Mouse (Mus musculus) heart, postnatal 10 days (tissue): ENCODE measurements around the gene Nt5c1a. TPM values are rescaled to one million over a fixed set of nuclear protein-coding genes. Genes with fewer than 3 reads are reported as not detected.

Experiments used
- DNase-seq, 2 experiments: peaks; one replicate each; pipeline ENCODE4 v3.0.0; 2021
- intact Hi-C: fragments of 180-260 bp; cut with DNase I; formaldehyde crosslinking; loops from one replicate; pipeline ENCODE4 v1.15.1; 2025
- total RNA-seq, 2 experiments: library from RNA; stranded (reverse); gene quantifications; 2 replicates each; pipeline ENCODE4 v1.2.3; 2021

The Nt5c1a gene
- total RNA-seq, 2 experiments from 2014 or later, result 33.4 to 35.0 TPM

DNA sequence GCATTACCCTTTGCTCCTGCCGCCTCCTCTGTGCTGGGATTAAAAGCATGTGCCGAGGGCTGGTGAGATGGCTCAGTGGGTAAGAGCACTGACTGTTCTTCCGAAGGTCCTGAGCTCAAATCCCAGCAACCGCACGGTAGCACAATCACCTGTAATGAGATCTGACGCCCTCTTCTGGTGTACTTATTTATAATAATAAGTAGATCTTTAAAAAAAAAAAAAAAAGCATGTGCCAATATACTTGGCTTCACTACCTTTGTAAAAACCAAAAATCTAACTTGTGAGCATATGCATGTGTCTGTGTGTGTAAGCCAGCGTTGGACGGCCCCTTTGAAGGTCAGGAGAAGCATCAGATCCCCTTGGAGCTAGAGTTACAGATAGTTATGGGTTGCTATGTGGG is 9.7 kb downstream of the Nt5c1a start:
- DNase-seq, result no peak
- intact Hi-C loops, result no loop called here

- DNase-seq, result no peak
- intact Hi-C loops, result no loop called here
Measured at GRCm38 (mm10) chr4:123211453-123211852, 10.1 kb downstream of the Nt5c1a start.

DNA sequence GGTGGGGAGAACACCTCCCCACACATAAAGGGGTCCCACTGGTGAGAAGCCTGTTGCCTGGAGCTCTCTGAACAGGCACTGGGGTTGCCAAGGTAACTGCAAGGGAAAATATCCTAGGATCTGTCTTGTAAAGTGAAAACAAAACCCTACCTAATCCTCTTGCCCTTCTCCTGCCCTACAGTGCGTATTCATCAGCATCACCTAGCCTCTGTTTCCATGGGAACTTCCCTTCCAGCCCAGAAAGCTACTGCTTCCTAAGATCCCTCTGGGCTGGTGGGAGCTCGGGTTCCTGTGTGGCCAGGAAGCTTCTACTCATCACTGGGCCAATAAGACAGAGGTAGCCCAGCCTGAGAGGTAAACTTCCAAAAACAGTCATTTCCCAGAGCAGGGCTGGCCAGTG is 11.0 kb downstream of the Nt5c1a start:
- no peak for DNase-seq
- intact Hi-C loops, result no loop called here

DNA sequence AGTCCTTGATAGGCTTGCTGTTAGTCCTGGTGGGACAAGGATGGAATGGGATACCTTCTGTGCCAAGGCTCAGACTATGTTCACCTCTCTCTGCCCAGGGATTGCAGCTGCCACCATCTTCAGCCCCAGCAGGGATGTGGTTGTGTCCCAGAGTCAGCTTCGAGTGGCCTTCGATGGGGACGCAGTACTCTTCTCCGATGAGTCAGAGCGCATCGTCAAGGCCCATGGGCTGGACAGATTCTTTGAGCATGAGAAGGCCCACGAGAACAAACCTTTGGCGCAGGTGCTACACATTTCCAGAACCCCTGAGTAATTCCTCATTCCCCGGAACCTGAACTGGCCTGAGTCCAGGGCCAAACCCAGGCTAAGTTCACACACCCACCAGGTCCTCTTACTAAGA is 12.7 kb downstream of the Nt5c1a start:
- intact Hi-C loops, result no loop called here
- DNase-seq, result no peak

- no peak for DNase-seq
- intact Hi-C loops, result loop anchor here (5.0 kb wide), 1 partner anchor 58 kb away; no protein-coding TSS in a partner anchor
Measured at GRCm38 (mm10) chr4:123215367-123215766, 14.1 kb downstream of the Nt5c1a start.

DNA sequence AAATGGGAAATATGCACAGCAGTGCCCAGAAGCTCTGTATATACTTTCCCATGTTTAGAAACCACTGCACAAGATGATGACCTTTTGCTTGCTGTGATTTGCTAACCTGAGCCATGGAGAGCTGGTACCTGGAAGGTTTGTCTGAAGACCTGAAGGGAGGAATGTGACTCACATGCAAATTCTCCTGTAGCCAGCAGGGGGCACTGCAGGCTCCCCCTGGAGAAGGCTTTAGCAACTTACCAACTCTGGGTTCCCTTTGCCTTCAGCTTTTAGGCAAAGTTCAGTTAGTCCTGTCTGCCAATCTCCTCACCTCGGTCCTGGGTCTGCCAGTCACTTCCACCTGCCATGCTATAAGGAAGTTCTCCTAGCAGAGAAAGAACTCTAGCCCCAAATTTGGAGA is 15.5 kb downstream of the Nt5c1a start:
- intact Hi-C loops, result loop anchor here (5.0 kb wide), 1 partner anchor 59 kb away; no protein-coding TSS in a partner anchor
- peak in 1 of 2 experiments; percentile 66 for DNase-seq

- DNase-seq, result peak; percentile 78 to 86
- intact Hi-C loops, result loop anchor here (1.0 to 5.0 kb wide), 2 partner anchors 34 to 63 kb away; no protein-coding TSS in a partner anchor
Measured at GRCm38 (mm10) chr4:123219720-123220357, 18.5 kb downstream of the Nt5c1a start.

DNA sequence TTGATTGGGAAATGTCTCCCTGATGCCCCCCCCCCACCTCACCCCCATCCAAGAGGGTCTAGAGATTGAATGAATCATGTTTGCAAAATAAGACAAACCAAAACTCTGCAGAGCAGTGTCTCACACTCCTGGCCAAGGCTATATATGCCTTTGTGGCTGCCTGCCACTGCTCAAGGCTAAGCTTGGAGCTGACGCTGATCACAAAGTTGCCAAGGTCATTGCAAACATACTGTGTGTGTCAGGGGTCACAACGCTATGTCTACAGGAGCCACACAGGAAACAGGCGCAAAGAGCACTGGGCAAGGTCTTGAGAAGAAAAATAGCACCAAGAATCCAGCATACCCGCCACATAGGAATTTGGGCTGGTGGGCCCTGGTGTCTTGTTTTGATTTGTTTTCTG is 19.3 kb downstream of the Nt5c1a start:
- peak in 1 of 2 experiments; percentile 51 for DNase-seq
- intact Hi-C loops, result no loop called here

- DNase-seq, result no peak
- intact Hi-C loops, result no loop called here
Measured at GRCm38 (mm10) chr4:123223309-123223708, 22.0 kb downstream of the Nt5c1a start.

DNA sequence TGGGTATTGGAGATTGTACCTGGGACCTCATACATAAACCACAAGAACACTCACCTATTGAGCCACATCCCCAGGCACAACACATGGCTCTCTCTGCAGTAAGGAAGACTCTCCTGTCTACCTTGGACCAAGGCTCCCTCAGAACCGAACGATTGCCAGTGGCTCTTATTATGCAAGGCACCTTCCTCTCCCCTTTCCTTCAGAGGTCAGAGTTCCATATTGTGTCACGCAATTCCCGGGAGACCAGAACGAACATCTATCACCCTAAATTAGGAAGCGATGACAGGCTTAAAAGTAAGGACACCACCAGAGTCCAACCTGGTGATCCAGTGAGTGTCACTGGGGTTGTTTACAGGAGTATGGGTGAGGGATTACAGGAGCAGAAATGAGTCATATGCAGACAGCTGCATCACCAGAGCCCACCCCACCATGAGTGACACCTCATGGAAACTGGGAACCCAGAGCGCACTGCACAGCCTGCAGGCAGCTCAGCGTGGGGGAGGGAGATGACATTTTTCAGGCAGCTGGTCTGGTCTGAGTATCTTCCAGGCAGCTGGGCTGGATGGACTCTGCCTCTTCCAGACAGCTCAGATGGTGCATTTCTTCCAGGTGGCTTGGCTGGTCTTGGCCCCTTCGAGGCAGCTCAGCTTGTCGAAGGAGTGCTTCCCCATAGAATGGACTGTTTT is 24.6 kb downstream of the Nt5c1a start:
- intact Hi-C loops, result no loop called here
- peak; percentile 71 to 75 for DNase-seq

GRCm38 (mm10) chr4:123227707-123228106 is 26.4 kb downstream of the Nt5c1a start:
- intact Hi-C loops, result no loop called here
- peak; percentile 84 to 86 for DNase-seq

DNA sequence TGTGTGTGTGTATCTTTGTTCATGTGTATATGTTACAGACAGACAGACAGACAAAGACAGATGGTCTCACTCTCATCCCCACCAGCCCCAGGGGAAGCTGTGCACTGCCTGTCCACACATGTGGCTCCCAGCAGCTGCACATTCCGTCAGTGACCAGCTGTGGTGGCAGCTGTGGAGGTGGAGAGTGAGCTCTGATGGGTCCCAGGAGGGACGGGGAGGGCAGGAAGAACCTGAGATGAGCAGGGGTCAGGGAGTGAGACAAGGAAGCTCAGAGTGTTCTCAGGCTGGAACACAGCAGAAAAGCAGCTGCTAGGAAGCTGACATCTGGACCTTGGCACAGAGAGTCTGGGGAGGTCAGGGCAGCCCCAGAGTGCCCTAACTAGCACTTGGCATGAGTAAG is 27.0 kb downstream of the Nt5c1a start:
- DNase-seq, result peak; percentile 85 to 86
- intact Hi-C loops, result no loop called here

GRCm38 (mm10) chr4:123229166-123229565 is 27.9 kb downstream of the Nt5c1a start:
- peak; percentile 53 to 57 for DNase-seq
- intact Hi-C loops, result no loop called here

DNA sequence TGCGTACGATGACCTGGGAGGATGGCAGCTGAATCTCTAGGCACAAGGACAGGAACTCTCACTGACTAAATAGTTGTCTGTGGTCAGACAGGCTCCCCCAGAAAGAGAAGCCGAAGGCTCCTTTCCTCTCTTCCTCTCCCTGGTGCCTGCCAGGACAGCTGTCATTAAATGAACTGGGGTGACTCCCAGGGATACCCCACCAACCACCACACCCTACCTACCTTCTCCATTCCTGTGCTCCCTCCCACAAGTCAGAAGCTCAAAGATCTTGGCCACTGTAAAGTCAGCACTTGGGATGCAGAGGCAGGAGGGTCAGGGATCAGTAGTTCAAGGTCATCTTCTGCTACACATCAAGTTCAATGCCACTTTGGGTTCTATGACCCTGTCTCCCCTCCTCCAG is 31.5 kb downstream of the Nt5c1a start:
- DNase-seq, result no peak
- intact Hi-C loops, result no loop called here

DNA sequence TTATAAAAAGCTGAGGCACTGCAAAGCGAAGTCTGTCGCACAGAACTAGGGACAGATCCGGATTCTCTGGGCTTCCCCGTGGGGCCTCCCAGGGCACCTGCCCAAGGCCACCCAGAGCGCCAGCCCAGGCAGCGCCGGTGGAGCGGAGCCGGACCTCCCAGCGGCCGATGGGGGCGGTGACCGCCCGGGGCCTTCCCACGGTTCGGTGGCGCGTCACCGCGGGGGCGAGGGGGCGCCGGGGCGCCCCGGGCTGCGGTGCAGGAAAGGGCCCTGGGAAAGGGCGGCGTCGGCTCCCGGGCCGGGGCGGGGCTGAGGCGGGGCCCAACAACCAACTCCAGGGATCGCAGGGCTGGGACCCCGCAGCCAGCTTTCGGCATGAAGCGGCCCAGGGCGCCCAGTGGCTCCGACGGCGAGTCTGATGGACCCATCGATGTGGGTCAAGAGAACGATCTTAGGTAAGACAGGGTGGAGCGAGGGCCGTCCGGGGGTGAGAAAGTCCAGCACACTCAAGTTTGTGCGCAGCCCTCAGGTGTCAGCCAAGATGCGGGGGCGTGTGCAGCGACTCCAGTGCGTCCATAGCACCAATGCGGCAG is 32.3 kb downstream of the Nt5c1a start, which contains the start of gene Heyl:
Heyl (plus strand) TSS at position 65 of the 593 bp plus-strand sequence.
- intact Hi-C loops, result no loop called here
- DNase-seq, result peak; percentile 81 to 82

GRCm38 (mm10) chr4:123235835-123236430 is 34.6 kb downstream of the Nt5c1a start:
- DNase-seq, result no peak
- intact Hi-C loops, result no loop called here

GRCm38 (mm10) chr4:123236431-123237031 is 35.2 kb downstream of the Nt5c1a start:
- no peak for DNase-seq
- intact Hi-C loops, result no loop called here

GRCm38 (mm10) chr4:123237386-123238266 is 36.3 kb downstream of the Nt5c1a start:
- intact Hi-C loops, result no loop called here
- DNase-seq, result peak; percentile 77

DNA sequence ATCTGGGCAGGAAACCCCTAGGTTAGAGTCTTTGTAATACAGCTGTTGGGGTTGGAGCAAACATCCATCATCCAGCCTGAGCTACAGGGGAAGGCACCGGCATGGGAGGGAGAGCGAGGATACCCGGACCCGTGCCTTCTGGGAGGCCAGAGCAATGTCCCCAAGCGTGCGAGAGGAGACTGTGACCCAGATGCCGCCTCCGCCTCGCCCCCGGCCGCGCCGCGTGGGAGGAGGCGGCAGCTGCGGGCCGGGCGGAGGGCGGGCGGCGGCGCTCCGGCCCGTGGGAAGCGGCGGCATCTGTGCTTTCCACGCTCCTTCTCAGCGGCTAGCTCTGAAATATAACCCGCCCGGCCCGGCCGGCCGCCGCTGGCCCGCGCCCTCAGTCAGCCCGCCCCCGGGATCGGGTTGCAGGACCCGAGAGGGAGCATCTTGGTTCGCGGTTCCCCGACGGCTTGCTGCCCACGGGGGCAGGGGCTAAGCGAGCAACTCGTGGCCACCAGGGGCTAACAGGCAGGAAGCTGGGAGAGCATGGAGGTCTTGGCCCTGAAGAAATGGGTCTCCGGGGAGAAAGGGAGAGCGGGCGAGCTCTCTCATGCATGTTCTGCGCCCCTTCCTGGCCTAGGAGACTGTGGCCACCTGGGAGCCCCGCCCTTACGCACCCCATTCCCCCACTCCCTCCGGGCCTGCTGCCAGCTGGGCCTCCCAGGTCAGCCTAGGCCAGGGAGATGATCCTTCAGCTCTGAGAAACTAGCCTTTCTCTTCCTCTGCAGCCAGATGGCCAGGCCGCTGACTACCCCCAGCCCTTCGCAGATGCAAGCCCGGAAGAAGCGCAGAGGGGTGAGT is 38.3 kb downstream of the Nt5c1a start:
- intact Hi-C loops, result no loop called here
- DNase-seq, result peak; percentile 79 to 84
